Mouse (Mus musculus): ENCODE measurements around the gene Bptf.

DNA sequence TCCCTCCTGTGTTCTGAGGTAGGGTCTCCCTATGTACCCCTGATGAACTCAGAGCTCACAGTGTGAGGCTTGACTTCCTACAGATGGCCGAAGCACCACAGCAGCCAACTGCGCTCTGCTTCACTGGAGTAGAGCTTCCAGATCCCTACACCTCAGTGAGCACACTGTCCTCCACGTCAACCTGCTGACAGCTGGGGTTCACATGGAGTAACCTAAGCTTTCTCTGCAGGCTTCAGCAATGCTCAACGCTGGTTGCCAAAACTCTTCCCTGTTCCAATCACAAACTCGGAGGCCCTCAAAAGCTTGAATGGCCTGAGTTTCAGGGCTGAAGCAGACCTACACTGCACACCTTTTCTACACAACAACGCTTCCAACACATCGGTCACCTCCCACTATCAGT is 38.1 kb downstream of the Bptf start:
- TF ChIP-seq CTCF (IDR thresholded peaks at IDR 0.05; ENCODE audit: control insufficient read depth, insufficient read depth, insufficient replicate concordance, low read depth, low read length) (no peak), POLR2A (IDR thresholded peaks at IDR 0.05; ENCODE audit: control insufficient read depth, low read depth, low read length) (no peak)
